Mouse (Mus musculus) embryonic fibroblast, embryonic 13.5 days (primary cell): Measurements from ENCODE around the gene Babam2.

Source experiments
- CTCF ChIP-seq: IDR thresholded peaks from 2 replicates; pipeline ENCODE4 v1.5.1; 2011; ENCODE audit warnings: mild to moderate bottlenecking, control low read depth, low read length, moderate library complexity, borderline replicate concordance; ENCODE audit not compliant: insufficient read depth
- POLR2A ChIP-seq: IDR thresholded peaks from 2 replicates; pipeline ENCODE4 v1.6.1; 2011; ENCODE audit warnings: low read depth, mild to moderate bottlenecking, control low read depth, low read length, moderate library complexity

GRCm38 (mm10) chr5:31876216-31876974, 178.9 kb downstream of the Babam2 start:
- TF ChIP-seq POLR2A (no peak), CTCF (no peak)
